28 mouse cellular contexts compared by ENCODE assay signal in the genomic region with DNA sequence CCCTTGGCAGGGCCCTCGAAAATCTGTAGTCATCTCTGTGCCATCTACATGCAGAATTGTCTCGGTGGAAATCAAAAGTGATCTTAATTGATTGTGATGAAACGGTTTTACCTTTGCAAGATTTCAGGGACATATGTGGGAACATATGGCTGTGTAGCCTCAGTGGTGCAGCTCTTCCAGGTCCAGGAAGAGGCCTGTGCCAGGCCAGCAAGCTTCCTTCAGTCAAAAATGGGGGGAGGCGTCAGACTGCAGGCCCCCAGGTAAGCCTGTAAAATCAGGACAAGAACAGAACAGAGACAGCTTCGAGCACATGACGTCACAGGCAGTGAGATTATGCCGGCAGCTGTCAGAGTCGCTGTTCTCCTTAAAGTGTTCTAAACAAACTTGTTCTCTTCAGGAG. TPM values are rescaled to one million over a fixed set of nuclear protein-coding genes. Genes with fewer than 3 reads are reported as not detected.
A peak's percentile ranks its signal among the peaks of the same experiment; 100 is the strongest.
DNase-seq lines count a peak whose midpoint lies in the region; ATAC-seq and TF ChIP-seq lines count a peak whose summit lies in the region.
"Had no signal": no experiment of that assay in that cellular context is flagged by ENCODE, and none has a peak within 500 bp of the region (broad histone marks: within the 10 kb centered on the region; RNA-seq: fewer than 3 reads in every experiment).

No protein-coding gene starts in this region.

- H3K4me3 ChIP-seq in forebrain, postnatal 0 days (ENCODE audit: low read depth, low read length): no peak overlapping the region
- H3K4me3 ChIP-seq in forebrain, embryonic 11.5 days (ENCODE audit: low read depth, low read length): no peak overlapping the region
- H3K4me3 ChIP-seq in hindbrain, embryonic 12.5 days: no peak overlapping the region
- H3K4me3 ChIP-seq: embryonic facial prominence, embryonic 10.5 days; heart, adult 2 months; heart, embryonic 13.5 days; kidney, embryonic 15.5 days; limb, embryonic 10.5 days; liver, embryonic 15.5 days; lung, embryonic 15.5 days; midbrain, embryonic 15.5 days; neural tube, embryonic 12.5 days had no signal

- no peaks in the 10 kb centered on the region for H3K36me3 ChIP-seq in forebrain, postnatal 0 days (ENCODE audit: insufficient read depth)
- no peaks in the 10 kb centered on the region for H3K36me3 ChIP-seq in forebrain, embryonic 11.5 days (ENCODE audit: control insufficient read depth, insufficient read depth, low read length)
- H3K36me3 ChIP-seq in hindbrain, embryonic 12.5 days: no peaks in the 10 kb centered on the region
- H3K36me3 ChIP-seq: embryonic facial prominence, embryonic 10.5 days; G1E; heart, embryonic 13.5 days; kidney, embryonic 15.5 days; limb, embryonic 10.5 days; liver, embryonic 15.5 days; lung, embryonic 15.5 days; midbrain, embryonic 15.5 days; neural tube, embryonic 12.5 days had no signal

- no peaks in the 10 kb centered on the region for H3K9me3 ChIP-seq in forebrain, postnatal 0 days (ENCODE audit: low read length)
- H3K9me3 ChIP-seq in forebrain, embryonic 11.5 days (ENCODE audit: control insufficient read depth, low read length): no peaks in the 10 kb centered on the region
- H3K9me3 ChIP-seq in hindbrain, embryonic 12.5 days (replicated peaks): no peaks in the 10 kb centered on the region
- H3K9me3 ChIP-seq: embryonic facial prominence, embryonic 10.5 days; G1E; heart, embryonic 13.5 days; kidney, embryonic 15.5 days; limb, embryonic 10.5 days; liver, embryonic 15.5 days; lung, embryonic 15.5 days; midbrain, embryonic 15.5 days; neural tube, embryonic 12.5 days had no signal

- peak; percentile 64 for DNase-seq in forebrain, postnatal 0 days
- no peak for DNase-seq in forebrain, embryonic 11.5 days (ENCODE audit: low spot score)
- peak; percentile 83 for DNase-seq in brain, adult 2 months (ENCODE audit: low read depth, low spot score)
- DNase-seq in cerebellum, adult 18-20 months: peak; percentile 55 to 59
- peak; percentile 38 to 42 for DNase-seq in cerebellum, postnatal 14 days
- DNase-seq in kidney, adult 9 months: no peak
- DNase-seq: adrenal gland, postnatal 36 days; B cell, adult 2 months; gastrocnemius, postnatal 36 days; heart, adult 2 months; heart, postnatal 14 days; kidney, postnatal 36 days; liver had no signal

- WGBS in forebrain, postnatal 0 days: 59% methylated on average over 8 of the region's 8 CpGs
- WGBS in forebrain, embryonic 11.5 days: 86% methylated on average over 8 of the region's 8 CpGs
- 80% methylated on average over 8 of the region's 8 CpGs for WGBS in hindbrain, embryonic 12.5 days

- ATAC-seq in forebrain, postnatal 0 days: peak; percentile 47
- no peak for ATAC-seq in forebrain, embryonic 11.5 days (replicated peaks; ENCODE audit: low FRiP score)
- ATAC-seq in hindbrain, embryonic 12.5 days (ENCODE audit: low FRiP score): no peak
- ATAC-seq: intestine, postnatal 0 days; midbrain, embryonic 15.5 days; Patski had no signal

- H3K9ac ChIP-seq in forebrain, postnatal 0 days: no peak overlapping the region
- H3K9ac ChIP-seq in forebrain, embryonic 11.5 days (ENCODE audit: low read length): no peak overlapping the region
- H3K9ac ChIP-seq in hindbrain, embryonic 12.5 days: no peak overlapping the region
- H3K9ac ChIP-seq: heart, embryonic 13.5 days; kidney, embryonic 15.5 days; liver, embryonic 15.5 days; lung, embryonic 15.5 days; midbrain, embryonic 15.5 days; neural tube, embryonic 12.5 days had no signal

- no peak overlapping the region for H3K4me2 ChIP-seq in forebrain, postnatal 0 days (ENCODE audit: low read depth)
- H3K4me2 ChIP-seq in forebrain, embryonic 11.5 days (ENCODE audit: low read depth, low read length, severe bottlenecking): no peak overlapping the region
- no peak overlapping the region for H3K4me2 ChIP-seq in hindbrain, embryonic 12.5 days (replicated peaks)
- H3K4me2 ChIP-seq: heart, embryonic 13.5 days; kidney, embryonic 15.5 days; liver, embryonic 15.5 days; lung, embryonic 15.5 days; midbrain, embryonic 15.5 days; neural tube, embryonic 12.5 days had no signal

- no peak overlapping the region for H3K27ac ChIP-seq in forebrain, postnatal 0 days (ENCODE audit: low read depth, low read length)
- no peak overlapping the region for H3K27ac ChIP-seq in forebrain, embryonic 11.5 days (ENCODE audit: low read depth, low read length)
- H3K27ac ChIP-seq in hindbrain, embryonic 12.5 days: no peak overlapping the region
- H3K27ac ChIP-seq: embryonic facial prominence, embryonic 10.5 days; heart, adult 2 months; heart, embryonic 13.5 days; kidney, embryonic 15.5 days; limb, embryonic 10.5 days; liver, embryonic 15.5 days; lung, embryonic 15.5 days; macrophage; midbrain, embryonic 15.5 days; neural tube, embryonic 12.5 days; stomach, postnatal 0 days had no signal

- TF ChIP-seq CTCF in forebrain, postnatal 0 days (IDR thresholded peaks at IDR 0.05; ENCODE audit: low read depth): no peak

- H3K4me1 ChIP-seq in forebrain, postnatal 0 days (ENCODE audit: insufficient read depth): no peaks in the 10 kb centered on the region
- no peaks in the 10 kb centered on the region for H3K4me1 ChIP-seq in forebrain, embryonic 11.5 days (replicated peaks; ENCODE audit: control insufficient read depth, insufficient read depth, low read length)
- no peaks in the 10 kb centered on the region for H3K4me1 ChIP-seq in hindbrain, embryonic 12.5 days
- H3K4me1 ChIP-seq: embryonic facial prominence, embryonic 10.5 days; heart, embryonic 13.5 days; kidney, embryonic 15.5 days; limb, embryonic 10.5 days; lung, embryonic 15.5 days; midbrain, embryonic 15.5 days; neural tube, embryonic 12.5 days had no signal

- H3K27me3 ChIP-seq in forebrain, postnatal 0 days (ENCODE audit: insufficient read depth, low read length): no peaks in the 10 kb centered on the region
- no peaks in the 10 kb centered on the region for H3K27me3 ChIP-seq in forebrain, embryonic 11.5 days (ENCODE audit: control insufficient read depth, insufficient read depth, low read length)
- no peaks in the 10 kb centered on the region for H3K27me3 ChIP-seq in hindbrain, embryonic 12.5 days
- H3K27me3 ChIP-seq: CH12.LX; heart, embryonic 13.5 days; kidney, embryonic 15.5 days; liver, embryonic 15.5 days; lung, embryonic 15.5 days; midbrain, embryonic 15.5 days; neural tube, embryonic 12.5 days; Patski had no signal

RNA-seq across cellular contexts. Expression of a gene that starts 20.5 kb away (rescaled TPM):
- 169 and 186 TPM in 2 replicates for total RNA-seq in forebrain, postnatal 0 days (2014; rRNA removed)
- polyA plus RNA-seq in forebrain, postnatal 0 days (2015; fragmentation: Nextera tagmentation; extraction: Ambion mirVana): 132 and 135 TPM in 2 replicates
- polyA plus RNA-seq in forebrain, embryonic 11.5 days (2014; fragmentation: Nextera tagmentation; extraction: Ambion mirVana): 72.2 and 87.2 TPM in 2 replicates
- 110 and 111 TPM in 2 replicates for polyA plus RNA-seq in hindbrain, embryonic 12.5 days (2016; fragmentation: Nextera tagmentation; extraction: Ambion mirVana)

RNA-seq across cellular contexts. Expression of a gene that starts 29.8 kb away (rescaled TPM):
- 8.3 and 8.4 TPM in 2 replicates for total RNA-seq in forebrain, postnatal 0 days (2014; rRNA removed)
- polyA plus RNA-seq in forebrain, postnatal 0 days (2015; fragmentation: Nextera tagmentation; extraction: Ambion mirVana): 16.6 and 22.4 TPM in 2 replicates
- polyA plus RNA-seq in forebrain, embryonic 11.5 days (2014; fragmentation: Nextera tagmentation; extraction: Ambion mirVana): 4.6 and 4.8 TPM in 2 replicates
- polyA plus RNA-seq in hindbrain, embryonic 12.5 days (2016; fragmentation: Nextera tagmentation; extraction: Ambion mirVana): 6.2 TPM in 2 replicates

Comparison
In these comparisons a context has a peak if more than half of its experiments do, and no peak if none do; other contexts are left out.
1. DNase-seq: peak in forebrain, postnatal 0 days (single experiment), brain, adult 2 months (single experiment), cerebellum, adult 18-20 months (2 of 2) and cerebellum, postnatal 14 days (2 of 2); none in forebrain, embryonic 11.5 days (single experiment) and kidney, adult 9 months (single experiment).